Mouse (Mus musculus): ENCODE data around the gene Myh6. TPM values are rescaled to one million over a fixed set of nuclear protein-coding genes. Genes with fewer than 3 reads are reported as not detected.
"Not testable (repeated sequence)": the region's sequence is repeated elsewhere in the genome, so short reads cannot be mapped to it uniquely, and the experiment has no call there.

Myh6 gene
- polyA plus RNA-seq, 1 experiment: 1.4 TPM

DNA sequence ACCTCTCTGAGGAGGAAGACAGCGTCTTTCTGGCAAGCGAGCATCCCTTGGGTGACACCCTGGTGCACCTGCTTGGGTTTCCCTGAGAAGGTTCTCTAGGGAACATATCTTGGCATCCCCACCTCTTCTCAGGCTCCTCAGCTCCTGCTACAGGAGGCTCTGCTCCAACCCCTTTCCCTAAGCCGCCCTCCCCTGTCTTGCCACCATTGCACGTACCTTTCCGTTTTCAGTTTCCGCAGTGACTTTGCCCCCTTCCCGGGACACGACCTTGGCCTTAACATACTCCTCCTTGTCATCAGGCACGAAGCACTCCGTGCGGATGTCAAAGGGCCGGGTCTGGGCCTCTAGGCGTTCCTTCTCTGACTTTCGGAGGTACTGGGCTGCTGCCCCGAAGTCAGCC is 1.7 kb downstream of the Myh6 start:
- no peaks in the 10 kb centered on the region for H3K4me1 ChIP-seq (ENCODE audit: control insufficient read depth, insufficient read depth, low read length)
- no peak overlapping the region for H3K4me3 ChIP-seq (ENCODE audit: control insufficient read depth, low read depth, low read length)
- H3K36me3 ChIP-seq (ENCODE audit: control insufficient read depth, insufficient read depth, low read length): no peaks in the 10 kb centered on the region
- no peaks in the 10 kb centered on the region for H3K27me3 ChIP-seq (ENCODE audit: control insufficient read depth, insufficient read depth, low read length)
- H3K27ac ChIP-seq (ENCODE audit: control insufficient read depth, insufficient read depth, low read depth, low read length): no peak overlapping the region
- TF ChIP-seq CTCF (IDR thresholded peaks at IDR 0.05; ENCODE audit: control insufficient read depth, insufficient read depth, insufficient replicate concordance, low read depth, low read length) (no peak), POLR2A (IDR thresholded peaks at IDR 0.05; ENCODE audit: control insufficient read depth, low read depth, low read length) (no peak)

DNA sequence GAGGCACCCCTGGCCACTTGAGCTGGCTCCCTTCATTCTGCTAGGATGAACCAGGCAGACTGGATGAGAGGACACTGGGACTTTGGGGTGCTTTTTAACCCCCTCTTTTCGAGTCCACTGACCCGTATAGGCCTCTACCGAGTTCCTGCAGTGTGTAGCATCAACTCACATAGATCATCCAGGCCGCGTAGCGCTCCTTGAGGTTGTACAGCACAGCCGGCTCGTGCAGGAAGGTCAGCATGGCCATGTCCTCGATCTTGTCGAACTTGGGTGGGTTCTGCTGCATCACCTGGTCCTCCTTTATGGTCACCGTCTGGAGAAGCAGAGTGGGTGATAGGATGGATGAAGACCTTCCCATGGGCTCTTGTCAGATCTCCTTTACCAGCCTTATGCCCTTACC is 3.0 kb downstream of the Myh6 start:
- Histone ChIP-seq H3K36me3 (ENCODE audit: control insufficient read depth, insufficient read depth, low read length) (no peaks in the 10 kb centered on the region), H3K4me3 (ENCODE audit: control insufficient read depth, low read depth, low read length) (no peak overlapping the region), H3K4me1 (ENCODE audit: control insufficient read depth, insufficient read depth, low read length) (no peaks in the 10 kb centered on the region), H3K27ac (ENCODE audit: control insufficient read depth, insufficient read depth, low read depth, low read length) (no peak overlapping the region), H3K27me3 (ENCODE audit: control insufficient read depth, insufficient read depth, low read length) (no peaks in the 10 kb centered on the region)
- TF ChIP-seq POLR2A (IDR thresholded peaks at IDR 0.05; ENCODE audit: control insufficient read depth, low read depth, low read length) (no peak), CTCF (IDR thresholded peaks at IDR 0.05; ENCODE audit: control insufficient read depth, insufficient read depth, insufficient replicate concordance, low read depth, low read length) (no peak)

DNA sequence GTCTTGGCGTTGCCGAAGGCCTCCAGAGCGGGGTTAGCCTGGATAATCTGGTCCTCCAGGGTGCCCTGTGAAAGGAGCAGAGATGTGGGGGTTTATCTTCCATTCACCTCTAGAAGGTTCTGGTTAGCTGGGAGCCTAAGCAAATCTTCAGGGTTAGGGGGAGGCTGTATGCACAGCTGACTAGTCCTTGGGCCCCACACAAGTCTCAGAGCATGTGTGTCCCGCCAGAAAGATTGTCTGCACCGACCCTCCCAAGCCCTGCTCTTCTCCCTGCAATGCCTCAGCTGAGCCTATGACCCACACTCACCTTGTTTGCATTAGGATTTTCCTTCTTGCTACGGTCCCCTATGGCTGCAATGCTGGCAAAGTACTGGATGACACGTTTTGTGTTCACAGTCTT is 4.0 kb downstream of the Myh6 start:
- Histone ChIP-seq H3K4me1 (ENCODE audit: control insufficient read depth, insufficient read depth, low read length) (no peaks in the 10 kb centered on the region), H3K27ac (ENCODE audit: control insufficient read depth, insufficient read depth, low read depth, low read length) (no peak overlapping the region), H3K36me3 (ENCODE audit: control insufficient read depth, insufficient read depth, low read length) (no peaks in the 10 kb centered on the region), H3K4me3 (ENCODE audit: control insufficient read depth, low read depth, low read length) (no peak overlapping the region), H3K27me3 (ENCODE audit: control insufficient read depth, insufficient read depth, low read length) (no peaks in the 10 kb centered on the region)
- TF ChIP-seq CTCF (IDR thresholded peaks at IDR 0.05; ENCODE audit: control insufficient read depth, insufficient read depth, insufficient replicate concordance, low read depth, low read length) (no peak), POLR2A (IDR thresholded peaks at IDR 0.05; ENCODE audit: control insufficient read depth, low read depth, low read length) (no peak)

DNA sequence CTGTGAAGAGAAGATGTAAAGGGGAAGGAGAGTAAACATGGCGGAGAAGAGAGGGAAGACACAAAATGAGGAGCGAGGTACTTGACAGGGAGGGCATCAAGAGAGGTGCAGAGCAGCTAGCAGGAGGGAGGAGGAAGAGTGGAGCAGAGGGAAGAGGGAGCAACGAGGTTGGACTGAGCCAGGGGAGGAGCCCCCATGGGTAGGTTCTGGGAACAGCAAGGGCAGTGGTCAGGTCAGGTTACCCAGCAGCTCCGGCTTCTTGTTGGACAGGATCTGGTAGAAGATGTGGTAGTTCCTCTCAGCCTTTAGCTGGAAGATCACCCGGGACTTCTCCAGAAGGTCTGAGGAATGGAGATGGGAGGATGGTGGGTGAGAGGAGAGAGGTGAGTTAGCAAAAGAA is 5.2 kb downstream of the Myh6 start:
- TF ChIP-seq POLR2A (IDR thresholded peaks at IDR 0.05; ENCODE audit: control insufficient read depth, low read depth, low read length) (no peak), CTCF (IDR thresholded peaks at IDR 0.05; ENCODE audit: control insufficient read depth, insufficient read depth, insufficient replicate concordance, low read depth, low read length) (no peak)
- H3K27ac ChIP-seq (ENCODE audit: control insufficient read depth, insufficient read depth, low read depth, low read length): no peak overlapping the region
- H3K27me3 ChIP-seq (ENCODE audit: control insufficient read depth, insufficient read depth, low read length): no peaks in the 10 kb centered on the region
- H3K4me3 ChIP-seq (ENCODE audit: control insufficient read depth, low read depth, low read length): no peak overlapping the region
- H3K36me3 ChIP-seq (ENCODE audit: control insufficient read depth, insufficient read depth, low read length): no peaks in the 10 kb centered on the region
- H3K4me1 ChIP-seq (ENCODE audit: control insufficient read depth, insufficient read depth, low read length): peaks cover 1% of the 10 kb centered on the region

DNA sequence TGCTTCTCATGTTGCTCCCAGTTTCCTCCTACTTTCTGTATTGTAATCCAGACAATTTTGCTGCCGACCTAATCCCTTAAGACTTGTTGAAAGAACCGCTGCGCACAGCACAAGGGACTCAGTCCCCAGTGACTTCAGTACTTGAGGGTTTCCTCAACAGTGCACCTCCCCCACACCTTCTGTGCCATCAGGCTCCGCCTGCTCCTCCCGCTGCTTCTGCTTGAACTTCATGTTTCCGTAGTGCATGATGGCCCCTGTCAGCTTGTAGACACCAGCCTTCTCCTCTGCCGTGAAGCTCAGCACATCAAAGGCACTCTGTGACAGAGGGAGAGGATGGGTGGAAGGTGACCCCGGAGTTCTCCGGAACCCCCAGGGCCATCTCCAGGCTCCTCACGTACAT is 6.0 kb downstream of the Myh6 start:
- no peaks in the 10 kb centered on the region for H3K36me3 ChIP-seq (ENCODE audit: control insufficient read depth, insufficient read depth, low read length)
- H3K4me3 ChIP-seq (ENCODE audit: control insufficient read depth, low read depth, low read length): no peak overlapping the region
- no peak for TF ChIP-seq CTCF (IDR thresholded peaks at IDR 0.05; ENCODE audit: control insufficient read depth, insufficient read depth, insufficient replicate concordance, low read depth, low read length)
- TF ChIP-seq POLR2A (IDR thresholded peaks at IDR 0.05; ENCODE audit: control insufficient read depth, low read depth, low read length): no peak
- H3K27me3 ChIP-seq (ENCODE audit: control insufficient read depth, insufficient read depth, low read length): no peaks in the 10 kb centered on the region
- peaks cover 4% of the 10 kb centered on the region for H3K4me1 ChIP-seq (ENCODE audit: control insufficient read depth, insufficient read depth, low read length)
- no peak overlapping the region for H3K27ac ChIP-seq (ENCODE audit: control insufficient read depth, insufficient read depth, low read depth, low read length)

DNA sequence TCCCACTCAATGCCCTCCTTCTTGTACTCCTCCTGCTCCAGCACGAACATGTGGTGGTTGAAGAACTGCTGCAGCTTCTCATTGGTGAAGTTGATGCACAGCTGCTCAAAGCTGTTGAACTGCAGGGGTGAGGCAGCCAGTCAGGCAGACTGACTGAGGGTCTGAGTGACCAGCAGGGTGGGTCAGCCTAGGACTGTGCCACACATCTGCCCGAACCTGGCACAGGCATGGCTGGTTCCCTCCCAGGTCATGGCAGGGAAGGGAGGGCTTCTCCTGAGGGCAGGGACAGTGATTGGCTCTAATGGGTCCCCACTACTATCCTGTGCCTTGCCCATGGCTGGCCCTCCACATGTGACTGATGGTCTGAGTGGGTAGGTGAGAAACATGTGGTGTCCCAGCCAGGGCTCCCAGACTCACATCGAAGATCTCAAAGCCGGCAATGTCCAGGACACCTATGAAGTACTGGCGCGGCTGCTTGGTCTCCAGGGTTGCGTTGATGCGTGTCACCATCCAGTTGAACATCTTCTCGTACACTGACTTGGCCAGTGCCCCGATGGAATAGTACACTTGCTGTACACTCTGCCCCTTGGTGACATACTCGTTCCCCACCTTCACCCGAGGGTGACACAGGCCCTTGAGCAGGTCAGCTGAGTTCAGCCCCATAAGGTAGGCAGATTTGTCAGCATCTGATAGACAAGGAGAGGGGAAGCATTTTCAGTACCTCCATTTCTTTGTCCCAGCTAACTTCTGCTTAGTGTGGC is 6.7 kb downstream of the Myh6 start:
- not testable (repeated sequence) for H3K4me3 ChIP-seq (ENCODE audit: control insufficient read depth, low read depth, low read length); H3K4me1 ChIP-seq (ENCODE audit: control insufficient read depth, insufficient read depth, low read length); H3K27me3 ChIP-seq (ENCODE audit: control insufficient read depth, insufficient read depth, low read length); H3K36me3 ChIP-seq (ENCODE audit: control insufficient read depth, insufficient read depth, low read length); H3K27ac ChIP-seq (ENCODE audit: control insufficient read depth, insufficient read depth, low read depth, low read length)

DNA sequence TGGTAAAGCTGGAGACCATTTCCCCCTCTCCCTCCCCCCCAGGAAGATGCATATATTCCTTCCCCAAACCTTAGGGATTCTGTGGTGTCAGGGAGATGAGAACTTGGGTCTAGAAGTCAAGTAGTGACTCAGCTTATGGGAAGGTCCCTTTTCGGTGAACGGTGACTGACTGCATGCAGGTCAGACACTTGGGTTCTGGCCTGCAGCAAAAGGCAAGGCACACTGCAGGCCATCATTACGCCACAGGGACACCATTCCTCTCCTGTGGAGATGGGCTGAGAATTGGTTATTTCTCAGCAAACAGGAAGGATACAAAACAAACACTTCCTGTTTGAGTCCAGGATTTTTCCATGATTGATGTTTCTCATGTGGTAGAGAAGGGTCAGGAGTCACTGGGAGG is 7.5 kb downstream of the Myh6 start:
- Histone ChIP-seq H3K27me3 (ENCODE audit: control insufficient read depth, insufficient read depth, low read length) (no peaks in the 10 kb centered on the region), H3K36me3 (ENCODE audit: control insufficient read depth, insufficient read depth, low read length) (no peaks in the 10 kb centered on the region), H3K4me1 (ENCODE audit: control insufficient read depth, insufficient read depth, low read length) (peaks cover 4% of the 10 kb centered on the region), H3K4me3 (ENCODE audit: control insufficient read depth, low read depth, low read length) (no peak overlapping the region), H3K27ac (ENCODE audit: control insufficient read depth, insufficient read depth, low read depth, low read length) (no peak overlapping the region)
- TF ChIP-seq POLR2A (IDR thresholded peaks at IDR 0.05; ENCODE audit: control insufficient read depth, low read depth, low read length) (no peak), CTCF (IDR thresholded peaks at IDR 0.05; ENCODE audit: control insufficient read depth, insufficient read depth, insufficient replicate concordance, low read depth, low read length) (no peak)

DNA sequence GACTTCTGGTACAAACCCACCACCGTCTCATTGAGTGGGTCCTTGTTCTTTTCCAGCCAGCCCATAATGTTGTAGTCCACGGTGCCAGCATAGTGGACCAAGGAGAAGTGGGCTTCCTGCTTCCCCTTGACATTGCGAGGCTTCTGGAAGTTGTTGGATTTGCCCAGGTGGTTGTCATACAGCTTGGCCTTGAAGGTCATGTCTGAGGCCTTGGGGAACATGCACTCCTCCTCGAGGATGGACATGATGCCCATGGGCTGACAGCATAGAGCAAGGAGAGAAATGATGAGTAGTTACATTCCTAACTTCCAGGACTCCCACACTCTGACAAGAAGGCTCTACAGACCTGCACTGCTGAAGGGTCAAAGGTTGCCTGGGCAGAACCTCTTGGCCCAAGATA is 8.2 kb downstream of the Myh6 start:
- Histone ChIP-seq H3K4me1 (ENCODE audit: control insufficient read depth, insufficient read depth, low read length) (peaks cover 4% of the 10 kb centered on the region), H3K36me3 (ENCODE audit: control insufficient read depth, insufficient read depth, low read length) (no peaks in the 10 kb centered on the region), H3K4me3 (ENCODE audit: control insufficient read depth, low read depth, low read length) (no peak overlapping the region), H3K27ac (ENCODE audit: control insufficient read depth, insufficient read depth, low read depth, low read length) (no peak overlapping the region), H3K27me3 (ENCODE audit: control insufficient read depth, insufficient read depth, low read length) (no peaks in the 10 kb centered on the region)
- TF ChIP-seq POLR2A (IDR thresholded peaks at IDR 0.05; ENCODE audit: control insufficient read depth, low read depth, low read length): no peak
- TF ChIP-seq CTCF (IDR thresholded peaks at IDR 0.05; ENCODE audit: control insufficient read depth, insufficient read depth, insufficient replicate concordance, low read depth, low read length): no peak
